Mouse (Mus musculus) cortical plate, adult 2 months (tissue): ENCODE measurements around the gene Gmppa.

Source experiments
- CTCF ChIP-seq: fragments of 200-500 bp; IDR thresholded peaks from 2 replicates; pipeline ENCODE4 v1.5.1; 2011; ENCODE audit warnings: mild to moderate bottlenecking, control low read depth, low read length; ENCODE audit not compliant: insufficient read depth; ENCODE audit errors: extremely low read depth
- POLR2A ChIP-seq: fragments of 200-500 bp; IDR thresholded peaks from 2 replicates; pipeline ENCODE4 v1.6.1; 2011; ENCODE audit warnings: mild to moderate bottlenecking, low read length, control low read depth; ENCODE audit not compliant: insufficient read depth; ENCODE audit errors: extremely low read depth

DNA sequence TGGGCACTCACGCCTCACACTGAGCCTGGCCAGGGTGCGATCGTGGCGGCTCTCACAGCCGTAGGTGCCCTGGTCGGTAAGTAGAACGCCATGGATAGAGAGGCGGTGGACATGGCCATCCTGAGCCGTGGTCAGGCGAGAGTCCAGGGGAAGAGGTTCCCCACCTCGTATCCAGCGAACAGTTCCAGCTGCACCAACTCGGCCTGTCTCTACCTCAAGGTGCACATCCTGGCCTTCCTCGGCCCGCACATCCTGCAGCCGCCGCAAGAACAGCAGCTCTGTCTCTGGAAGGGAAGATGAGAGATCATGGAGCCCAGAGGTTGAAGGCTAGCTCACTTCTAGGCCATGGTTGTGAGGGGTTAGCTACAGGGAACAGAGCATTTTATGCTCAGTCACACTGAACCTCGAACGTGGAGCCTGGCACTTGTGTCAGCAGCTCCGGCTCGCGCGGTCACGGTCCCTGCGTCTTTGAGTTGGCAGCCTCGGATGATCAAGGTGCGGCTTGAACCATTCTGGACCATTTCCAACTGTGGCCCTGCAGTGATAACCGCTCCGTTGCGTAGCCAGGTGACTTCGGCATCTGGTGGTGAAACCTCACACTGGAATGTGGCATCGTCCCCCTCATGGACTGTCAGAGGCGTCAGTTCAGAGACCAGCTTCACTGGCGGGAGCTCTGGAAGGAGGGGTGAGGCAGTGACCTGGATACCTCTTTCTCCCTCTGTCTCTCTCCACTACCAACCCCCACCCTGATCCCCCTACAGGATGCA lies 55.2 kb downstream of the Gmppa start:
- TF ChIP-seq CTCF = no peak
- no peak for TF ChIP-seq POLR2A
